Mouse (Mus musculus): ENCODE measurements around the gene Leng9.

DNA sequence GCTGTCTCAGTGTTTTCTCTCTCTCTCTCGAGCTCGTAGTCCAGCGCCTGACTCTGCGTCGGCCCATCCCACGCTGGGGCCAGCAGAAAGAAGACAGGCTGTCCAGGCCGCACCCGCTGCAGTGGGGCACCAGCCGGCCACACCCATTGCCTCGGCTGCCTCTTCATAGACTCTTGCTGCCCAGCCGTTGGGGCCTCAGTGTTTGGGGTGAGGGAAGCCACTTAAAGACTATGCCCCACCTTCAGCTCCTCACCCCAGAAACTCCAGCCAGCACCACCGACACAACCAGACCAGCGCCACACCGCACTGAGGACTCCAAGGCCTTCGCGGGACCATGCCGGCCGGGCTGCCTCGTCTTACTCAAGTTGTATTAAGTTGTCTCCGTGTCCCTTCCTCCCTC, 2.8 kb downstream of the Leng9 start:
- no peak for TF ChIP-seq CTCF (IDR thresholded peaks at IDR 0.05; ENCODE audit: low read depth, low read length)
- no peak for TF ChIP-seq TAL1 (conservative IDR thresholded peaks at IDR 0.05; ENCODE audit: low read depth, low read length)
- no peak for TF ChIP-seq GATA1 (IDR thresholded peaks at IDR 0.05; ENCODE audit: borderline replicate concordance, low read length)
- TF ChIP-seq POLR2AphosphoS5 (IDR thresholded peaks at IDR 0.05; ENCODE audit: insufficient replicate concordance, low read depth, low read length): no peak
- TF ChIP-seq GATA2 (IDR thresholded peaks at IDR 0.05; ENCODE audit: borderline replicate concordance, low read depth, low read length): no peak

Data from G1E (cell line).